Mouse (Mus musculus) kidney, adult 2 months (tissue): ENCODE measurements around the gene Zfp423.

ENCODE experiments used
- CTCF ChIP-seq: fragments of 200-500 bp; conservative IDR thresholded peaks from 2 replicates; pipeline ENCODE4 v1.5.1; 2011; ENCODE audit warnings: low read depth, mild to moderate bottlenecking, control low read depth, low read length, moderate library complexity, mixed read lengths; ENCODE audit not compliant: insufficient read depth, insufficient read length
- POLR2A ChIP-seq: fragments of 200-500 bp; IDR thresholded peaks from one replicate; pipeline ENCODE4 v1.6.1; 2011; ENCODE audit warnings: low read depth, low read length, control low read depth

GRCm38 (mm10) chr8:87956001-87956400 lies 3.4 kb downstream of the Zfp423 start:
- TF ChIP-seq CTCF (no peak), POLR2A (no peak)
